Mouse (Mus musculus) c-Kit-positive CD71-positive TER-119-positive erythroid progenitor cells, embryonic 14.5 days (primary cell): ENCODE results near the gene Pnma1.

Experiments
- DNase-seq: peaks from one replicate; pipeline ENCODE4 v3.0.0-alpha.2; 2013; ENCODE audit warnings: low spot score

Pnma1 gene

DNA sequence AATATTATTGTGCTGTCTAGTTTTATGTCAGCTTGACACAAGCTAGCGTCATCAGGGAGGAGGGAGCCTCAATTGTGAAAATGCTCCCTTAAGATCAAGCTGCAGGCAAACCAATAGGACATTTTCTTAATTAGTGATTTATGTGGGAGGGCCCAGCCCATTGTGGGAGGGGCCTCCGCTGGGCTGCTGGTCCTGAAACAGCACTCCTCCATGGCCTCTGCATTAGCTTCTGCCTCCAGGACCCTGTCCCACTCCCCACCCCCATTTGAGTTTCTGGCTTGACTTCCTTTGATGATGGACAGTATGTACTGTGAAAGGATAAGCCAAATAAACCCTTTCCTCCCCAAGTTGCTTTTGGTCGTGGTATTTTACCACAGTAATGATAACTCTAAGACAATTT is 41.3 kb downstream of the Pnma1 start:
- DNase-seq: no peak

GRCm38 (mm10) chr12:84101493-84101845 is 46.8 kb downstream of the Pnma1 start:
- no peak for DNase-seq

GRCm38 (mm10) chr12:84100604-84101492 is 47.4 kb downstream of the Pnma1 start, which contains the start of gene Acot6:
Gene Acot6 (plus strand): TSS chr12:84100654.
- peak; percentile 55 for DNase-seq

DNA sequence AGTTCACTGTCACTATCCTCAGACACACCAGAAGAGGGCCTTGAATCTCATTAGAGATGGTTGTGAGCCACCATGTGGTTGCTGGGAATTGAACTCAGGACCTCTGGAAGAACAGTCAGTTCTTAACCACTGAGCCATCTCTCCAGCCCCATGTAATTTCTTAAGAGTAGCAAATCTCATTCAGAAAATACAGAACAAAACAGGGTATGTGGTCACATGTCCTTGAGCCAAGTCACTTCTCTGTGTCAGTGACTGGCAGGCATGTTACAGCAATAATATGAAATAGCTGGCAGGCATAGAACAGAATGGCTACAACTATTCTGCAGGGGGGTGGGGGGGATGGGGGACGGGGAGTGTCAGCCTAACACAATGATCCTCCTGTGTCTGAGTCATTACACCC is 48.2 kb downstream of the Pnma1 start:
- DNase-seq: no peak

- DNase-seq: no peak
These were observed 48.7 kb downstream of the Pnma1 start for GRCm38 (mm10) chr12:84099605-84100004.
